Mouse (Mus musculus) liver, embryonic 15.5 days (tissue): ENCODE results near the gene C1ql4. TPM values are rescaled to one million over a fixed set of nuclear protein-coding genes. Genes with fewer than 3 reads are reported as not detected.

Experiments
- ATAC-seq: fragments of 200-750 bp; cut with Nextera tagmentation; 2 replicates; pipeline ENCODE4 v1.8.0; 2017; ENCODE audit warnings: moderate number of reproducible peaks, mild to moderate bottlenecking, moderate library complexity; ENCODE audit not compliant: insufficient read depth
- H3K27ac ChIP-seq: fragments of 300-500 bp; sonication (generic); replicated peaks from 2 replicates; pipeline ENCODE4 v1.5.1; 2015; ENCODE audit warnings: mild to moderate bottlenecking, inconsistent platforms
- H3K27me3 ChIP-seq: fragments of 300-500 bp; sonication (generic); 2 replicates; pipeline ENCODE4 v1.6.1; 2015; ENCODE audit warnings: mild to moderate bottlenecking, inconsistent platforms
- H3K36me3 ChIP-seq: fragments of 300-500 bp; sonication (generic); replicated peaks from 2 replicates; pipeline ENCODE4 v1.6.1; 2015; ENCODE audit warnings: moderate library complexity, mild to moderate bottlenecking, inconsistent platforms
- H3K4me1 ChIP-seq: fragments of 300-500 bp; sonication (generic); replicated peaks from 2 replicates; pipeline ENCODE4 v1.6.1; 2015; ENCODE audit warnings: inconsistent platforms
- H3K4me2 ChIP-seq: fragments of 300-500 bp; sonication (generic); 2 replicates; pipeline ENCODE4 v1.6.1; 2015; ENCODE audit warnings: moderate library complexity, mild to moderate bottlenecking, inconsistent platforms
- H3K4me3 ChIP-seq: fragments of 300-500 bp; sonication (generic); replicated peaks from 2 replicates; pipeline ENCODE4 v1.5.1; 2015; ENCODE audit warnings: mild to moderate bottlenecking, inconsistent platforms
- H3K9ac ChIP-seq: fragments of 300-500 bp; sonication (generic); 2 replicates; pipeline ENCODE4 v1.6.1; 2015; ENCODE audit warnings: moderate library complexity, mild to moderate bottlenecking, inconsistent platforms
- H3K9me3 ChIP-seq: fragments of 300-500 bp; sonication (generic); replicated peaks from 2 replicates; pipeline ENCODE4 v1.6.1; 2016; ENCODE audit warnings: inconsistent platforms
- WGBS: fragments of 180-500 bp; shearing (Covaris S2); methylation state at CpG from one replicate; pipeline ENCODE4 v1.1.7; 2015; ENCODE audit warnings: mixed read lengths; ENCODE audit not compliant: insufficient replicate concordance; 5-methylcytosine and 5-hydroxymethylcytosine counted together
- polyA plus RNA-seq: library from polyadenylated mRNA; unstranded; fragments of >200 nt; fragmentation: Nextera tagmentation; extraction: Ambion mirVana; gene quantifications from 2 replicates; pipeline ENCODE4 v1.2.1, GENCODE M21; 2015

C1ql4 gene
- polyA plus RNA-seq, 1 experiment from 2014 or later, result not detected

DNA sequence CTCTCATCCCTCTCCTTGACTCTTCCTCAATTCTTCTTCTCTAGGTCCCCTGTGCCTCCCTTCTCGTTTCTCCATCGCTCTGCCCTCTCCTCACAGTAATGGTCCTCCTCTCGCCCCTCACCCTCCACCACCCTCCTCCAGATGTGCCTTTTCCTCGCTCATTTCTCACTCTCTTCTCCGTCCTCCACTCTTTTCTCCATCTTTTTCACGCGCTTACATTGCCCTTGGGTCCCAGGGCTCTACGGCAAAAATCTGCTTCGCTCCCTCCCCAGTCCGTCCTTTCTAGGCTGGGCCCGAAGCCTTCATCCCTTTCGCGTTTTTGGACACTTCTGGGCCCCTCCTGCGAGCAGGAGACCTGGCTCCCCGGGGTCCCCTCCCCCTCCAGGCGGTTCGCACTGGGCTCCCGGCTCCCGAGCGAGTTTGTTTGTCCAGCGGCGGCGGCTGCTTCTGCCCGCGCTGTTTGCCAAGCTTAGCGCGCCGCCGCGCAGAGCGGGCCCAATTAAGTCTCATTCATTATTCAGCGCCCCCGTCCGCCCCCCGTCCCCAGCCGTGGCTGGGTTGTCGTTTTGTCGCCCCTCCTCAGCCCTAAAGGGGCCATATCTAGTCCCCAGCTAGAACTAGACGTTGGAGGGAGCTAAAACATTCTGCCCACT, 10.3 kb upstream of the C1ql4 start:
- Histone ChIP-seq H3K9me3 (no peaks in the 10 kb centered on the region), H3K4me1 (peaks cover 34% of the 10 kb centered on the region), H3K36me3 (no peaks in the 10 kb centered on the region), H3K27ac (no peak overlapping the region), H3K4me2 (peak overlapping the region; percentile 60), H3K4me3 (peak overlapping the region; percentile 33), H3K27me3 (peaks cover 88% of the 10 kb centered on the region), H3K9ac (no peak overlapping the region)
- WGBS, result 1% methylated on average over 39 of the region's 39 CpGs
- no peak for ATAC-seq

DNA sequence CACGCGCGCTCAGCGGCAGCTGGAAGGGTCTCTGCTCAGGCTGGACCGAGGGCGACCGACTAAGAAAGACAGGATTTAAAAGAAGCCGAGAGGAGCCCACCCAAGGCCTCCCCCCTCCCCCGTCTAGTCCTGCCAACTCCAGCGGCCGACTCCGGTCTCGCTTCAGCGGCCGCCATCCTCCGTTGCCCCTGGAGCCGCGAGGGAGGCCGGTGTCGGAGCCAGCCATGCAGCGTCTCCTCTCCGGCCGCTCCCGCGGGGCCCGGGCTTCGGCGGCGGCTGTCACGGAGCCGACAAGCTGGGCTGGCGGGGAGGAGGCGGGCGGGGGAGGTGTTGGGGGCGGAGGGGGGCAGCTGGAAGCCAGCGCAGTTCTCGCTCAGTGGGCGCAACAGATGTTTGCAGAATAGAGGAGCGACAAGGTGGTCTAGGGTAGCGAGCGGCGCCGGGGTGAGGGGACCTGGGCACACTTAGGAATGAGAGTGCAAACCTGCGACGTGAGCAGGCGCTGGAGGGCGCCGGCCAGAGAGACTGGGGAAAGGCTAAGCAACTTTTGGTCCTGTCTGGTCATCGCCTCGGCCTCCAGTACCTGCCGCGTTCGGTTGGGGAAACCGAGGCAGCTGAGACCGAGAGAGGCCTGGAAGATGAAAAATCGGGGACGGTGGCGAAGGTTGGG, 9.3 kb upstream of the C1ql4 start:
- Histone ChIP-seq H3K4me2 (peak overlapping the region; percentile 60), H3K9ac (no peak overlapping the region), H3K4me3 (peak overlapping the region; percentile 33), H3K36me3 (no peaks in the 10 kb centered on the region), H3K4me1 (peaks cover 38% of the 10 kb centered on the region), H3K27ac (no peak overlapping the region), H3K27me3 (peaks cover 98% of the 10 kb centered on the region), H3K9me3 (no peaks in the 10 kb centered on the region)
- ATAC-seq, result no peak
- WGBS, result under 1% methylated on average over 56 of the region's 58 CpGs

GRCm38 (mm10) chr15:99096061-99096793, 8.6 kb upstream of the C1ql4 start:
- H3K36me3 ChIP-seq, result no peaks in the 10 kb centered on the region
- no peak for ATAC-seq
- no peak overlapping the region for H3K9ac ChIP-seq
- no peaks in the 10 kb centered on the region for H3K9me3 ChIP-seq
- H3K27ac ChIP-seq, result no peak overlapping the region
- 6% methylated on average over 24 of the region's 24 CpGs for WGBS
- H3K4me1 ChIP-seq, result peaks cover 40% of the 10 kb centered on the region
- peaks cover 100% of the 10 kb centered on the region for H3K27me3 ChIP-seq
- peak overlapping the region; percentile 60 for H3K4me2 ChIP-seq
- peak overlapping the region; percentile 33 for H3K4me3 ChIP-seq

DNA sequence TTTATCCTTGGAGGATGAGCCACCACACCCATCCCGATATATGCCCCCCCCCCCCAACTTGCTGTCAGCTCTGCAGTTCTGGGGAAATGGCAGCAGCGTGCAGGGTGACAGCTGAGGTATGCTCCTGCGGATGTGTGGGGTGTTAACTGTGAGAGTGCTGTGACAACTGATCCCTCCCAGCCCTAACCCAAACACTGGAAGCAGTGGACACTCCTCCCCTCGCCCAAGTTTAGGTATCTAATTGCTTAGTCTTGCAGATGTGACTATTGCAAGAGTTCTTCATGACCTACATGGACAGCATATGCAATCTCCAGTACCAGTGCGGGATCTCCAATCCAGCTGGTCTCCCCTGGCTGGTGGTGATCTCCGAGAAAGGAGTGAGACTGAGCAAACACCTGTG, 7.7 kb upstream of the C1ql4 start:
- Histone ChIP-seq H3K36me3 (no peaks in the 10 kb centered on the region), H3K4me3 (no peak overlapping the region), H3K4me2 (no peak overlapping the region), H3K9me3 (no peaks in the 10 kb centered on the region), H3K27me3 (peaks cover 100% of the 10 kb centered on the region), H3K9ac (no peak overlapping the region), H3K27ac (no peak overlapping the region), H3K4me1 (peaks cover 40% of the 10 kb centered on the region)
- WGBS, result 13% methylated on average over 6 of the region's 6 CpGs
- no peak for ATAC-seq

DNA sequence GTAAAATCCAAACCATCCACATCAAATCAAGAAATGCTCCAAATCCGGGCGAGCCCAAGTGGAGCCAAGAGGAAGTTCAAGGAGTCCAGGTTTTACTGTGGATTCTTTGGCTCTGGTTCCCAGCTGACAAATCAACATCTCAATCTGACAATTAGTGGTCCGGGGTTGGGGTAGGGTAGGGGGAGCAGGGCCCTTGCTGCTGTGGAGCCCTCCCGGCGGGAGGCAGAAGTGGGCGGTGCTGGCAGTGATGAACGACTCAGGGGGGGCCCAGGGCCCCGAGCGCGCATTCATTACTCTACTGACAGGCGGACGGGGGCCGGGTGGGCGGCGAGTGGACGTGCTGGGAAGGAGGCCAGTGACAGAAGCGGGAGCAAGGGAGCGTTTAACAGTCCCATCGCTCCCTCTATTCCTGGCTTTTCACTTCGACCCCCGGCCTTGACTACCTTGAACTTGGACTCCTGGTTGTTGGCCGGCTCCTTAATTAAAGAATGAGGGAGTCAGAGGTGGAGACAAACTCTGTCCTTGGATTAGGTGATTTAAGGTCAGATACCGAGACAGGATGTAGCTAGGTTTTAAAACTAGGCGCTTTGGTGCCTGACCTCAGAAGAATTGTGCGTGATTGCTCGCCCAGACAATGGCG, 7.1 kb upstream of the C1ql4 start:
- no peaks in the 10 kb centered on the region for H3K9me3 ChIP-seq
- H3K4me2 ChIP-seq, result no peak overlapping the region
- H3K4me1 ChIP-seq, result peaks cover 40% of the 10 kb centered on the region
- 4% methylated on average over 27 of the region's 27 CpGs for WGBS
- H3K27me3 ChIP-seq, result peaks cover 100% of the 10 kb centered on the region
- no peak for ATAC-seq
- no peak overlapping the region for H3K27ac ChIP-seq
- no peak overlapping the region for H3K4me3 ChIP-seq
- H3K36me3 ChIP-seq, result no peaks in the 10 kb centered on the region
- H3K9ac ChIP-seq, result no peak overlapping the region

- peaks cover 44% of the 10 kb centered on the region for H3K4me1 ChIP-seq
- H3K36me3 ChIP-seq, result no peaks in the 10 kb centered on the region
- WGBS, result 2% methylated on average over 56 of the region's 56 CpGs
- H3K9ac ChIP-seq, result no peak overlapping the region
- no peak for ATAC-seq
- H3K4me2 ChIP-seq, result peak overlapping the region; percentile 57
- no peak overlapping the region for H3K27ac ChIP-seq
- H3K9me3 ChIP-seq, result no peaks in the 10 kb centered on the region
- H3K4me3 ChIP-seq, result peak overlapping the region; percentile 43
- peaks cover 100% of the 10 kb centered on the region for H3K27me3 ChIP-seq
These were observed 6.0 kb upstream of the C1ql4 start for GRCm38 (mm10) chr15:99093291-99094258.

DNA sequence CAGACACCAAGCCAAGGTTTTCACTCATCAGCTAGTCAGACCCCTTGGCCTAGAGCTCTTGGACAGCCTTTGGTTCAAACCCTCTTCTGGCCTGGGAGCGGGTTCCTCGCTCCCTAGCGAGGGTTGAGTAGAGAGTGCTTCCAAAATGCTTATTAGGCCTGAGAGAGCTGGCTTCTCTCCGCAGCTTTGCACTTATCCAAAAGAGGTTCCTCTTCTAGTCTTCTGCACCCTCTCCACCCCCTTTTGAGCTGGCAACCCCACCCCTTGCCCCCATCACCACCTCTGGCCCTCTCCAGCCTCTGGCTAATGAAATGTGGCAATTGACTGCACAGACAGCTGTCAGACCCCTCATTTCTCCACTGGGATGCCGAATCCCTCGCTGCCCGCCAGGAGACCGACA, 5.3 kb upstream of the C1ql4 start, which contains the start of gene Dnajc22:
TSS of gene Dnajc22 (plus strand) at position 301 of the 400 bp plus-strand sequence.
- no peak for ATAC-seq
- Histone ChIP-seq H3K4me2 (peak within 1 kb of the TSS; percentile 57), H3K36me3 (no peaks in the 10 kb centered on the region), H3K9me3 (no peaks in the 10 kb centered on the region), H3K4me3 (peak within 1 kb of the TSS; percentile 43), H3K27ac (no peak within 1 kb of the TSS), H3K4me1 (peaks cover 44% of the 10 kb centered on the region), H3K27me3 (peaks cover 100% of the 10 kb centered on the region), H3K9ac (no peak within 1 kb of the TSS)
- WGBS, result 45% methylated on average over 8 of the region's 8 CpGs

- Histone ChIP-seq H3K9ac (no peak overlapping the region), H3K4me3 (no peak overlapping the region), H3K36me3 (no peaks in the 10 kb centered on the region), H3K27me3 (peaks cover 100% of the 10 kb centered on the region), H3K4me1 (peaks cover 43% of the 10 kb centered on the region), H3K9me3 (no peaks in the 10 kb centered on the region), H3K27ac (no peak overlapping the region), H3K4me2 (peak overlapping the region; percentile 52)
- 10% methylated on average over 14 of the region's 14 CpGs for WGBS
- no peak for ATAC-seq
These were observed 1.5 kb upstream of the C1ql4 start for GRCm38 (mm10) chr15:99089069-99089468.

DNA sequence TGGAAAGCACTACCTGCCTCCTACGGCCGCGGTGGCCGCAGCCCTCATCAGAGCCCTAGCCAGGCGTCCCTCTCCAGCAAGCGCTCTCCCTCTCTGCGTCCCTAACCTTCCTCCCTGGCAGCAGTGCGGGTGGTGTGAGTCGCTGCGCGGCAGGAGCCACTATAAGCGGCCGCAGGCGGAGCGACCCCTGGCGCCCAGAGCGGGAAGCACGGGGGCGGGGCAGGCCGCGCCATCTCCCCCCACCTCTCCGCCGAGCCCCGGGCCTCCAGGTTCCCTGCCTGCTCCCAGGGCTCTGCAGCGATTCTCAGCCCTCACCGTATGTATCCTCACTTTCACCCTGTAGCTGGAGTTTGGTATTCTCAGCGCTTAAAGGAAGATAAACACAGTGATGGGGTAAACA, 675 bp upstream of the C1ql4 start:
- ATAC-seq, result peak; percentile 23; the same call in 1 of the 2 replicates
- H3K27me3 ChIP-seq, result peaks cover 100% of the 10 kb centered on the region

DNA sequence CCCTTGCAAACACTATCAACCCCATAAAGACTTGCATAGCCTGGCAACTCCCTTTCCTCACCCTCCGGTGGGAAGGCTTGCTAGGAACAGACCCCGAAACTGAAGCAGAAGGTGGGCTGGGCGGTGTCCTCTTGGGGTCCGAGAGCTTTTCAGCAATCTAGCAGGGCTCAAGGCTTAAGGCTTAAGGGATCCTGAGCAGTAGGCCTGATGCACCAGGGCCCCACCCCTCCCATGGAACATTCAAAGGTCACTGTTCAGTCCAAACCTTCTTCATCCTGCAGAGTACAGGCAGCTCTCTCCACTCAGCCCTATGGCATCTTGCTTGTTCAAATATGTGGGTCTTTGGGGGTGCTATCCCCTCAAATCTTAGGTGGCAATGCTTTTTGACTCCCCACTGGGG, 1.6 kb downstream of the C1ql4 start:
- Histone ChIP-seq H3K36me3 (peaks cover 25% of the 10 kb centered on the region), H3K27me3 (peaks cover 79% of the 10 kb centered on the region)

More for the DNA sequence above, 675 bp upstream of the C1ql4 start:
- H3K9me3 ChIP-seq, result no peaks in the 10 kb centered on the region
- H3K36me3 ChIP-seq, result 0 out of 2 replicates have a peak, but pooled peaks cover 3% of the 10 kb centered on the region
- H3K27ac ChIP-seq, result no peak overlapping the region
- no peak overlapping the region for H3K9ac ChIP-seq
- peak overlapping the region; percentile 52 for H3K4me2 ChIP-seq
- peak overlapping the region; percentile 21 for H3K4me3 ChIP-seq
- WGBS, result 1% methylated on average over 27 of the region's 27 CpGs
- H3K4me1 ChIP-seq, result peaks cover 43% of the 10 kb centered on the region

More for the DNA sequence above, 1.6 kb downstream of the C1ql4 start:
- Histone ChIP-seq H3K9me3 (no peaks in the 10 kb centered on the region), H3K4me3 (no peak overlapping the region), H3K27ac (no peak overlapping the region), H3K9ac (no peak overlapping the region), H3K4me2 (no peak overlapping the region), H3K4me1 (peaks cover 38% of the 10 kb centered on the region)
- no peak for ATAC-seq
- WGBS, result 67% methylated on average over 4 of the region's 4 CpGs
